Mouse (Mus musculus) ovary, postnatal 36 days (tissue): ENCODE data around the gene Htr1a.
A peak's percentile ranks its signal among the peaks of the same experiment; 100 is the strongest.

Experiments used
- DNase-seq: peaks from one replicate; pipeline ENCODE4 v3.0.0; 2022; ENCODE audit warnings: low spot score, mixed read lengths

The Htr1a gene

DNA sequence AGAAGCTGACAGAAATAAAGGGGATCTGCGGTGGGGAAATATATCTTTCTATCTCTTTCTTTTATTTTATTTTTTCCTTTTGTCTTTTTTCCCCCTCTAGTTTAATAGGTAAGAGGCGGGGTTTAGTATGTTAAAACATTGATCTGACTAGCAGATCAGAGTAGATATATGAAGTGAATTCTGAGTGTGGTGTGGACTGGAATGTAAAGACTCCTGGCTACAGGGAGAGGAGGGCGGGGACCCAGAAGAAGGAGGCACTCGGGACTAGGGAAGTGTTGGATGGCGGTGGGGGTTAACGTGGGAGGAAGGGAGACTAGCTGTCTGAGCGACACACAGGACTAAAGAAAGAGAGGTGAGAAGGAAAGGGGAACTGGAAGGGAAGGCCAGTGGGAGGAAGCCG lies at the start of gene Htr1a:
Gene Htr1a (plus strand): TSS at position 301 of the 400 bp plus-strand sequence.
- no peak for DNase-seq

- DNase-seq = no peak
Observed at GRCm38 (mm10) chr13:105411535-105412326, 31.7 kb upstream of the Htr1a start.

GRCm38 (mm10) chr13:105412327-105412722 lies 31.1 kb upstream of the Htr1a start:
- DNase-seq = no peak

- no peak for DNase-seq
Observed at GRCm38 (mm10) chr13:105433141-105433540, 10.3 kb upstream of the Htr1a start.

- DNase-seq = no peak
Observed at GRCm38 (mm10) chr13:105433630-105434029, 9.8 kb upstream of the Htr1a start.

- peak; percentile 35 for DNase-seq
Observed at GRCm38 (mm10) chr13:105442576-105442975, 863 bp upstream of the Htr1a start.

GRCm38 (mm10) chr13:105443871-105444237 lies 415 bp downstream of the Htr1a start:
- peak; percentile 6 for DNase-seq

GRCm38 (mm10) chr13:105444238-105444894 lies 927 bp downstream of the Htr1a start:
- no peak for DNase-seq

DNA sequence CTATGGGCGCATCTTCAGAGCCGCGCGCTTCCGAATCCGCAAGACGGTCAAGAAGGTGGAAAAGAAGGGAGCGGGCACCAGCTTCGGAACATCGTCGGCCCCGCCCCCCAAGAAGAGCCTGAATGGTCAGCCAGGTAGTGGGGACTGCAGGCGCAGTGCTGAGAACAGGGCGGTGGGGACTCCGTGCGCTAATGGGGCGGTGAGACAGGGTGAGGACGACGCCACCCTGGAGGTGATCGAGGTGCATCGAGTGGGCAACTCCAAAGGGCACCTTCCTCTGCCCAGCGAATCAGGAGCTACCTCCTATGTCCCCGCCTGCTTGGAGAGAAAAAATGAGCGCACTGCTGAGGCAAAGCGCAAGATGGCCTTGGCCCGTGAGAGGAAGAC lies 1.4 kb downstream of the Htr1a start:
- no peak for DNase-seq

DNA sequence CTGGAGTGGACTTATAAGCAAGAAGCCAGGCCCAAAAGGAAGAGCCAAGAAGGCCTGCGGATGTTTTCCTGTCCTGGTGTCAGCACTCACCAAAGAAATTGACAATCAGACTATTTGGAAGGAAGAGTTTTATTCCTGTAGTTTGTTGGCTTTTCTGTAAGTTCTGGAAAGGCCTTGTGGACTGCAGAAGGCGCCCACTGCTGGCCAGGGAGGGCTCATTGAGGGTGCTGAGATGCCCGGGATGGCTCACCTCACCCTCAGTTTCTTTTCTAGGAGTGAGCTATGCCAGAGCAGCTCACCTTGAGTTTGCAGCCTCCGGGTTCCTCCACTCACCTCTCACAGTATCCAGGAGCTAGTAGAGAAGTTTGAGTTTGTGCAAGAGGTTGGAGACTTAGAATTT lies 2.8 kb downstream of the Htr1a start:
- no peak for DNase-seq

DNA sequence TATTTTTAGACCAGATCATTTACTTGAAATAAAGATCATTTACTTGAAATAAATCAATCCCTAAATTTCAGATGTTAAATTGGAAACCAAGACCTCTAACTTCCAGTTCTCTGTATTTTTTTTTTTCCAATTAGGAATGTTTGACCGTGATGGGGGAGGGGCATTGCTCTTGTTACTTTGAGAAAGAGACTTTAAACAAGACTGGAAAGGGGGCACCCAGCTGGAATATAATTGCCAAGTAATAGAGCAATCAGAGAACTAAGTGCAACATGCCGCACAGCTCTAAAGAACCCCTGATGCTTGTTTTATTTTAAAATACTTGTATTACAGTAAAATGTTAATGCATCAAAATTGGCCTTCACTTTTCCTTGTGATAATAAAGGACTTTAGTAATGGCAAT lies 4.3 kb downstream of the Htr1a start:
- DNase-seq = no peak

DNA sequence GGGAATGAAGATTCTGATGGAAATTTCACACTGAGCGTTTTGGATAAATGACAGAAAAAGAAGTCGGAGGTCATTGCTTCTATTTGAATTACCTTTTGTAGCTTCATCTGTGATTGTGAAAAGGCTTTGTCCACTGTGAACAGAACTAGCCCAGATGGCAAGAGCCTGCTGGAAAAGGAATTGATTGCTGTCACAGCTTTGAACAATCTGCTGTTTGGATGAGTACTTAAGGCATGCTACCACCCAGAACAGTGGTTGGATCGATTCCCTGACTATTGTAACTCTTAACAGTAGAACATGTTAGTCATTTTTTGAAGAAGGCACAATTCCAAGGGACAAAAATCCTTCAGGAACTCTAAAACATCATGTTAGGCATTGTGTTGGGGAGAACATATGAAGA lies 8.1 kb downstream of the Htr1a start:
- no peak for DNase-seq
